Mouse (Mus musculus) splenic B cell, adult 2 months (primary cell): ENCODE data around the gene Mov10.
A peak's percentile ranks its signal among the peaks of the same experiment; 100 is the strongest.

ENCODE experiments used
- DNase-seq: peaks from one replicate; pipeline ENCODE4 v3.0.0-alpha.2; 2011; ENCODE audit warnings: low read depth, low spot score
- H3K27me3 ChIP-seq: 2 replicates; pipeline ENCODE4 v1.6.1; 2012; ENCODE audit warnings: mild to moderate bottlenecking, low read length, moderate library complexity, mixed read lengths; ENCODE audit not compliant: control insufficient read depth, poor library complexity, insufficient read depth, severe bottlenecking
- H3K36me3 ChIP-seq: 2 replicates; pipeline ENCODE4 v1.6.1; 2012; ENCODE audit warnings: mild to moderate bottlenecking, low read length, moderate library complexity, mixed read lengths; ENCODE audit not compliant: control insufficient read depth, poor library complexity, insufficient read depth, severe bottlenecking

The Mov10 gene

DNA sequence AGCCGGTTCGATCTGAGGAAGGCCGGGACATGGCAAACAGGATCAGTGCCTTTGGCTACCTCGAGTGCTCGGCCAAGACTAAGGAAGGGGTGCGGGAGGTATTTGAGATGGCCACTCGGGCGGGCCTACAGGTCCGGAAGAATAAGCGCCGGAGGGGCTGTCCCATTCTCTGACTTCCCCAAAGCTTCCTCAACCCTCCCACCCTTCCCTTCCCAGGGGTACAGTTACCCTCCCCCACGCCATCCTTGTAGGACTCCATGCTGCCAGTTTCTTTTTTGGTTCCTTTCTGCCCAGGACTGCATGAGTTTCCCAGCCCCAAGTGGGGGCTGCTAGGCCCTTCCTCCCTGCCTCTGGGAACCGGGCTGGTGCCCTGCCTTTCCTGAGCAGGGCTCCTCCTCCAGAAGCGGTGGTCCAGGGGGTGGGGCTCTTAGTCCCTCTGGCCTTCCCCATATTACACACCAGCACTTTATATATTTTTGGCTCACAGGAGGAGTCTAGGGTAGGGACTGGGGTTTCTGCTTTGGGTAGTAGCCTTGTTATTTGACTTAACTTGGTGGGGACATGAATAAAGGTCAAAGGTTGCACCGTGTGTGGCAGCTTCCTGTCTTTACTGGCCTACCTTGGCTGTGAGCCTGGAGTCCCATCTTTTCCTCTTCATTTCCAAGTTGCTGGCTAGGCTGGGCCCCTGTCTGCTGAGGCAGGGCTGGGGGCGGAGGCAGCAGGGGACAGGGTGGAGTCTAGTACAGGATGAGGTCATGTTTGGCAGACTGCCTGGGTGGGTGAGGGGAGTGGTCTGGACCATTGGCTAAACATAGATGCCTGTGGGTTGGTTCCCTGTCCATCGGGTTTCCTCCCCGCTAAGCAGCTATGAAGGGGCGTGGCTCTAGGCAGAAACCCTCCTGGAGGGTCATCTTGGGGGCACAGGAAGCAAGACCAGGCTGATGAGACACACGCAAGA lies 24.2 kb downstream of the Mov10 start:
- Histone ChIP-seq H3K36me3 (peaks cover 3% of the 10 kb centered on the region; the same call in 1 of the 2 replicates), H3K27me3 (no peaks in the 10 kb centered on the region)
- peak; percentile 26 for DNase-seq

GRCm38 (mm10) chr3:104792360-104793270 lies 25.7 kb downstream of the Mov10 start:
- Histone ChIP-seq H3K27me3 (no peaks in the 10 kb centered on the region), H3K36me3 (peaks cover 3% of the 10 kb centered on the region; the same call in 1 of the 2 replicates)
- DNase-seq, result no peak

DNA sequence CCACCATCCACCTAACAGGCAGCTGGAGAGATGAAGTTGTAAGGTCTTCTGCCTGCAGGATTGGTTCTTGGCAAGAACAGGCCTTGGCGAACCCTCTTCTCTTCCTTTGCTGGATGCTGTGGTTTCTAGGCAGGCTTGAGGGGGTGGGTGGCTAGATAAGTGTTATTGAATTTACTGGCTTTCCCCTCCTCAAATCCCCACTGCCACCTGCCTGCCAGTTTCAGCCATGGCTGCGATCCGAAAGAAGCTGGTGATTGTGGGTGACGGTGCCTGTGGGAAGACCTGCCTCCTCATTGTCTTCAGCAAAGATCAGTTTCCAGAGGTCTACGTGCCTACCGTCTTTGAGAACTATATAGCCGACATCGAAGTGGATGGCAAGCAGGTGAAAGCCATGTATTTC lies 26.7 kb downstream of the Mov10 start:
- H3K36me3 ChIP-seq, result peaks cover 3% of the 10 kb centered on the region; the same call in 1 of the 2 replicates
- no peaks in the 10 kb centered on the region for H3K27me3 ChIP-seq
- no peak for DNase-seq

DNA sequence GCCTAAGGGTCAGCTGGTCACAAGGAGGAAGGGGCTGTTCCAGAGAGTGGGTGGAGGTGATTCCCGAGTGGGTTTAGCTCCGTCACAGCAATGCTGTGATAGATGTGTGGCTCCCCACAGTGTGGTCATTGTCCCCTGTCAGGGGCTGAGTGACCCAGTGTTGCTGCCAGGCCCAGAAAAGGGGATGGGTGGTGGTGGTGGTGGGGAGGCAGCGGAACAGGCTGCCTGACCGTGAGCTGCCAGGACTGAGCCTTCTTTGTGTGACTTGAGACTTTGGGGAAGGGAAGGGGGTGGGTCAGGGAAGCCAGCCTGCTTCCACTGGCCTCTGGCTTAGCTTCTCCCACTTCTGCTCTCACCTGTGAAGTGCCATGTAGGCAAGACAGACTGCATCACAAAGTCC lies 27.3 kb downstream of the Mov10 start:
- DNase-seq, result no peak
- Histone ChIP-seq H3K27me3 (no peaks in the 10 kb centered on the region), H3K36me3 (peaks cover 3% of the 10 kb centered on the region; the same call in 1 of the 2 replicates)

DNA sequence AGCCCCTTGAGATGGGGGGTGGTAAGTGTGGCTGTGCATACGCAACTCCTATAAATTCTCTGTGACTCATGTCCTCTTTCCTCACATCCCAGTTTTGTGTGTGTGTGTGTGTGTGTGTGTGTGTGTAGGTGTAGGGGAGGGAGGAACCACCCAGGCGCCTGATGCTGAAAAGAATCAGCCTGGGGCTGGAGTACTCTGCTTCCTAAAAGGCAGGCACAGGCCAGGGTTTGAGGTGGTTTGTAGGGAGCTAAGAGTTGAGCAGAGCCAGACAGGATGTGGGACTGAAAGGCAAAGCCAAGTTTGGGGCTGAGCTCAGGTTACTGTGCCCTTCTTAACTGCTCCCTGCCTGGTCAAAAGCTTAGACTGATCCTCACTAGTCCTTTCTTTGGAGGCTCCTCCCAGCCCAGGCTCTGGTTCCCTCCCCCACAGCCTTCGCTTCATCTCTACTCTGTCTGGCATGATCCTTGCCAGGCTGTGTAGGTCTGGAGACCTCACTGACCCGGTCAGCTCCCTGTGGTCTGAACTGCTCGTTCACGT lies 27.9 kb downstream of the Mov10 start:
- no peaks in the 10 kb centered on the region for H3K27me3 ChIP-seq
- peaks cover 3% of the 10 kb centered on the region; the same call in 1 of the 2 replicates for H3K36me3 ChIP-seq
- no peak for DNase-seq

GRCm38 (mm10) chr3:104789822-104790221 lies 28.5 kb downstream of the Mov10 start:
- no peaks in the 10 kb centered on the region for H3K27me3 ChIP-seq
- DNase-seq, result no peak
- peaks cover 3% of the 10 kb centered on the region; the same call in 1 of the 2 replicates for H3K36me3 ChIP-seq

- Histone ChIP-seq H3K27me3 (no peaks in the 10 kb centered on the region), H3K36me3 (peaks cover 2% of the 10 kb centered on the region; the same call in 1 of the 2 replicates)
- no peak for DNase-seq
These were observed 29.1 kb downstream of the Mov10 start for GRCm38 (mm10) chr3:104789312-104789605.

GRCm38 (mm10) chr3:104788561-104789311 lies 29.6 kb downstream of the Mov10 start:
- peaks cover 2% of the 10 kb centered on the region; the same call in 1 of the 2 replicates for H3K36me3 ChIP-seq
- DNase-seq, result peak; percentile 47
- H3K27me3 ChIP-seq, result no peaks in the 10 kb centered on the region

GRCm38 (mm10) chr3:104788075-104788474 lies 30.3 kb downstream of the Mov10 start, which contains the start of gene Rhoc:
Rhoc (plus strand) TSS chr3:104788375.
- DNase-seq, result no peak
- no peaks in the 10 kb centered on the region for H3K27me3 ChIP-seq
- peaks cover 2% of the 10 kb centered on the region; the same call in 1 of the 2 replicates for H3K36me3 ChIP-seq

DNA sequence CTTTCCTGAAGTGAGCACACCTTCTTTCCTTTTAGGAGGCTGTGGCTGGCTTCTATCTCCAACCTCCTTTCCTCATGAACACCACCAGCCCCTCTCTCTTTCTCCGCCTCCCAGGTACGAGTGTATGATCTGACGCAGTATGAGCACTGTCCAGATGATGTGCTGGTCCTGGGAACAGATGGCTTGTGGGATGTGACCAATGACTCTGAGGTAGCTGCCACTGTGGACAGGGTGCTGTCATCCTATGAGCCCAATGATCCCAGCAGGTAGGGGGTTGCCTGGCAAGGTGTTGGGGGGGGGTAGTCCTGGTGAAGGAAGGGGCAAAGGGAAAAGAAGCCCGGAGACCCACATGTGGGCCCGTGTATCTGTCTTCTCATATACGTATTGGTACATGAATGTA lies 33.1 kb downstream of the Mov10 start:
- Histone ChIP-seq H3K27me3 (no peaks in the 10 kb centered on the region; the same call in 1 of the 2 replicates), H3K36me3 (no peaks in the 10 kb centered on the region)
- no peak for DNase-seq

- Histone ChIP-seq H3K27me3 (no peaks in the 10 kb centered on the region; the same call in 1 of the 2 replicates), H3K36me3 (no peaks in the 10 kb centered on the region)
- no peak for DNase-seq
These were observed 34.3 kb downstream of the Mov10 start for GRCm38 (mm10) chr3:104783971-104784500.

DNA sequence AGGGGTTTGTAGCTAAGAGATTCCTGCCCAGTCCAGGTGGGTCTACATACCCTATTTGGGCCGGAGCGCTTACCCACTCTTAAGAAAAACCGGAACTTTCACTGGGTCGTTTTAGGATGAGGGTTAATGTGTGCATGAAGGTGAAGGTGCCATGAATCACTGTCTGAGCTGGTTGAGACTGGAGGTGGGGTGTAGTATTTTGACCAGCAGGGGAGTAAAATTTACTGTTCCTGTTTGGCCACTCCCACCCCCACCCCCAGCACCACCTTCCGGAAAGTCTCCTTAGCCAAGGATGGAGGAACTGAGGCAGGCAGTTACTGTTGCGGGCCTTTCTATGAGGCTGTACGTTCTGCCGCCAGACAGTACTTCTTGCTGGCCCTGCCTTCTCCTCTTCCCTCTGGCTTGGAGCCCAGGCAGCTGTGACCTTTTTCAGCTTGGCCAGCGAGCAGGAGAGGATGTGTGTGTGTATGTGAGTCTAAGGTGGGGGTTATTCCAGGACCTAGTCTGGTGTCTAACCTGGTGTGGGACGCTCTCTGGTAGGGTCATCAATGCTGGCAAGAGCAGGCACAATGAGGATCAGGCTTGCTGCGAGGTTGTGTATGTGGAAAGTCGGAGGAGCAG lies 36.2 kb downstream of the Mov10 start:
- peak; percentile 30 for DNase-seq
- no peaks in the 10 kb centered on the region; the same call in 1 of the 2 replicates for H3K27me3 ChIP-seq
- H3K36me3 ChIP-seq, result no peaks in the 10 kb centered on the region

DNA sequence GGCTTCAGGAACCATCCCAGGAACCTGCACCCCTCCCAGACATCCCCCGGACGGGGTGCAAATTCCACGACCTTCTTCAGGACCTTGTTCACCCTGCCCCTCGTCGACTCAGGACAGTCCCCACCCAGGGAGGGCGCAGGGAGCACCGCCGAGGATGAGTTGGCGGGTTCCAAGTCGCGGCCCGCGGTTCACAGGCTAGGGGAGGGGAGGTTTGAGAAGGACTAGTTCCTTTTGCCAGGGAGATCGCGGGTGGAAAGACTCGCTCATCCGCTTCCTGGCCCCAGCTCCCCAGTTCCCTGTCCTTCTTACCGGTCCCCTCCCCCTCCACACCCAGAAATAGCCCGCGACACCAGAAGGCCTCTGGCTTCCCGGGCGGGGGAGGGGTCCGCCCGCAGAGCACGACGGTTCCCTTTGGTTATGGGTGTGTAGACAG lies 36.9 kb downstream of the Mov10 start, which contains the start of gene Fam19a3:
Gene Fam19a3, minus strand, starts transcription at position 370 of the 433 bp plus-strand sequence.
- Histone ChIP-seq H3K36me3 (no peaks in the 10 kb centered on the region), H3K27me3 (no peaks in the 10 kb centered on the region; the same call in none of the 2 replicates)
- DNase-seq, result peak; percentile 31
